ENCODE assay signal across 9 mouse cellular contexts in genomic region chr15:89592548-89592947, GRCm38 (mm10). TPM values are rescaled to one million over a fixed set of nuclear protein-coding genes. Genes with fewer than 3 reads are reported as not detected.
DNase-seq lines count a peak whose midpoint lies in the region; ATAC-seq and TF ChIP-seq lines count a peak whose summit lies in the region.
"Had no signal": no experiment of that assay in that cellular context is flagged by ENCODE, and none has a peak within 500 bp of the region (broad histone marks: within the 10 kb centered on the region; RNA-seq: fewer than 3 reads in every experiment).

No protein-coding gene starts in this region.

- peaks cover 6% of the 10 kb centered on the region for H3K4me1 ChIP-seq in testis, adult 2 months (ENCODE audit: control insufficient read depth, insufficient read depth, low read length)
- peaks cover 3% of the 10 kb centered on the region for H3K4me1 ChIP-seq in liver, embryonic 16.5 days (ENCODE audit: control insufficient read depth, low read depth, low read length)

- H3K9ac ChIP-seq in liver, embryonic 16.5 days (ENCODE audit: low read depth, low read length): no peak overlapping the region

- TF ChIP-seq CTCF in testis, adult 2 months (IDR thresholded peaks at IDR 0.05; ENCODE audit: control insufficient read depth, insufficient read depth, insufficient replicate concordance, low read depth, low read length): no peak

- H3K27me3 ChIP-seq in testis, adult 2 months (ENCODE audit: control insufficient read depth, insufficient read depth, low read length): no peaks in the 10 kb centered on the region
- no peaks in the 10 kb centered on the region for H3K27me3 ChIP-seq in liver, embryonic 16.5 days (ENCODE audit: control insufficient read depth, insufficient read depth, low read depth, low read length)

- H3K27ac ChIP-seq in testis, adult 2 months (ENCODE audit: control insufficient read depth, insufficient read depth, low read depth, low read length): no peak overlapping the region
- no peak overlapping the region for H3K27ac ChIP-seq in liver, embryonic 16.5 days (ENCODE audit: low read length)

- intact Hi-C loops in left cerebral cortex, postnatal 10 days (cut with DNase I): no loop called here

- DNase-seq in cerebellum, adult 9-10 months: peak; percentile 28
- no peak for DNase-seq in cerebellum, postnatal 4 days (ENCODE audit: low spot score in 2 of 2)
- no peak for DNase-seq in testis, postnatal 14 days (ENCODE audit: low spot score)
- no peak for DNase-seq in left cerebral cortex, postnatal 10 days (ENCODE audit: extremely low spot score in 1 of 2, low spot score in 2 of 2)
- no peak for DNase-seq in left cerebral cortex, adult 9 months (ENCODE audit: low spot score in 2 of 2)
- no peak for DNase-seq in thymus, postnatal 14 days
- DNase-seq: right cerebral cortex, postnatal 14 days had no signal

- H3K9me3 ChIP-seq in liver, embryonic 16.5 days (replicated peaks; ENCODE audit: control insufficient read depth, low read length): no peaks in the 10 kb centered on the region

- no peaks in the 10 kb centered on the region; the same call in none of the 2 replicates for H3K36me3 ChIP-seq in testis, adult 2 months (ENCODE audit: control insufficient read depth, insufficient read depth, low read length)
- no peaks in the 10 kb centered on the region for H3K36me3 ChIP-seq in liver, embryonic 16.5 days (ENCODE audit: control insufficient read depth, insufficient read depth)

- no peak for TF ChIP-seq POLR2A in testis, adult 2 months (IDR thresholded peaks at IDR 0.05; ENCODE audit: control insufficient read depth, low read depth, low read length)

- ATAC-seq in liver, embryonic 16.5 days (ENCODE audit: low read depth): no peak

- WGBS in liver, embryonic 16.5 days (ENCODE audit: insufficient replicate concordance): 41% methylated on average over 4 of the region's 4 CpGs

- H3K4me2 ChIP-seq in liver, embryonic 16.5 days (ENCODE audit: low read depth, low read length): peak overlapping the region; percentile 67

- peak overlapping the region; percentile 95 for H3K4me3 ChIP-seq in testis, adult 2 months (ENCODE audit: control insufficient read depth, low read depth, low read length)
- no peak overlapping the region for H3K4me3 ChIP-seq in liver, embryonic 16.5 days (ENCODE audit: low read depth, low read length)

RNA-seq across cellular contexts. Expression of gene Rabl2, which starts 0.8 kb away (rescaled TPM):
- polyA plus RNA-seq in testis, adult 2 months (2012; rRNA removed): 91.2 and 108 TPM in 2 replicates
- 4.3 and 4.8 TPM in 2 replicates for polyA plus RNA-seq in liver, embryonic 16.5 days (2015; fragmentation: Nextera tagmentation; extraction: Ambion mirVana)
- total RNA-seq in left cerebral cortex, postnatal 10 days (2021): 10 to 100 TPM; 36.4 to 39.0 TPM

RNA-seq across cellular contexts. Expression of gene Acr, which starts 24.4 kb away (rescaled TPM):
- 522 and 549 TPM in 2 replicates for polyA plus RNA-seq in testis, adult 2 months (2012; rRNA removed)
- not detected in 2 replicates for polyA plus RNA-seq in liver, embryonic 16.5 days (2015; fragmentation: Nextera tagmentation; extraction: Ambion mirVana)
- total RNA-seq in left cerebral cortex, postnatal 10 days (2021): 1 to 10 TPM; 2.0 to 3.0 TPM

Comparison
In these comparisons a context has a peak if more than half of its experiments do, and no peak if none do; other contexts are left out.
1. RNA of gene Rabl2, which starts 0.8 kb away (polyA plus RNA-seq): 91.2 to 108 TPM in testis, adult 2 months; 4.3 to 4.8 TPM in liver, embryonic 16.5 days; every median in the first group is over 10 times any median in the second.
2. RNA of gene Acr, which starts 24.4 kb away (polyA plus RNA-seq): 522 to 549 TPM in testis, adult 2 months; not detected in liver, embryonic 16.5 days; every median in the first group is over 100 times any median in the second.